Mouse (Mus musculus) c-Kit-positive CD71-positive TER-119-negative erythroid progenitor cells, embryonic 14.5 days (primary cell): ENCODE data around the gene Ptgis.

ENCODE experiments used
- DNase-seq: peaks from one replicate; pipeline ENCODE4 v3.0.0-alpha.2; 2013; ENCODE audit warnings: low read depth

The Ptgis gene

DNA sequence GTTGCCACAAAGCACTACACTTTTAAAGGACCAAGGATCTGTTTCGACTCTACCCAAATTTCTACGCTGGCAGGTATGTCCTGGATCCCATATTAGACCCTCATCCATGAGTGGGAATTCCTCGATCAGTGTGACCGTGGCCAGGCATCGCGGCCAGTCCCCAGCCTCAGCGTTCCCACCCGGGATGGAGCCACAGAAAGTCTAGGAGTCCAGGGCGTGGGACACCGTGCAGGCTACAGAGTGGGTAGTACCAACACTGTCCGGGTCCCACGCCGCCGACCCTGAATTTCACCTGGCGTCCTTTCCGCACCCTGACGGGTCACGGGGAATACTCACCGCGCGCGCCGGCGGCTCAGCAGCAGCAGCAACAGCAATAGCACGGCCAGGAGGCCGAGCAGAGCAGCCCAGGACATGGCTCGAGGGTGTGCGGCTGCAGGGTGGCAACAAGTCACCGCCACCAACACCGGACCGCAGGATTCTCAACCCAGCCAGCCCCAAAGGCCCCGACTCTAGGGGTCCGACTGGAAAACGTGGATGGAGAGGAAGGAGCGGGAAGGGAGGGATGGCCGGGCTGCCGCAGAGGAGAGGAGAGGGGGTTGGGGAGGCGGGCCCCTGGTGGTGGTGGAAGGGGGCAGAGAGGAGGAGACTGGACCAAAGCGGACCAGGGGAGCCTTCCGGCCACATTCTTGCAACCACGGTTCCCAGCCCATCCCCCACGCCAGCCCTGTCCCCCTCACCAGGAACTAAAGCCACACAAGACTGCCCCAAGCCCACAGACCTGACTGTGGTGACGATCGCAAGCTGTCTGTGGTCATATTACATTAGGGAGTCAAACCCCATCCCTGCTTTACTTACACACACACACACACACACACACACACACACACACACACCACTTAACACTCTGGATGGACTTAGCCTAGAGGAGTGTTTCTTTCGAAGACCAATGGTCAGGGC, at the start of gene Ptgis:
Gene Ptgis (minus strand): TSS at position 597 of the 957 bp plus-strand sequence.
- DNase-seq: no peak

GRCm38 (mm10) chr2:167281461-167281860, 41.1 kb upstream of the Ptgis start:
- DNase-seq: no peak

GRCm38 (mm10) chr2:167280986-167281310, 40.5 kb upstream of the Ptgis start:
- no peak for DNase-seq

DNA sequence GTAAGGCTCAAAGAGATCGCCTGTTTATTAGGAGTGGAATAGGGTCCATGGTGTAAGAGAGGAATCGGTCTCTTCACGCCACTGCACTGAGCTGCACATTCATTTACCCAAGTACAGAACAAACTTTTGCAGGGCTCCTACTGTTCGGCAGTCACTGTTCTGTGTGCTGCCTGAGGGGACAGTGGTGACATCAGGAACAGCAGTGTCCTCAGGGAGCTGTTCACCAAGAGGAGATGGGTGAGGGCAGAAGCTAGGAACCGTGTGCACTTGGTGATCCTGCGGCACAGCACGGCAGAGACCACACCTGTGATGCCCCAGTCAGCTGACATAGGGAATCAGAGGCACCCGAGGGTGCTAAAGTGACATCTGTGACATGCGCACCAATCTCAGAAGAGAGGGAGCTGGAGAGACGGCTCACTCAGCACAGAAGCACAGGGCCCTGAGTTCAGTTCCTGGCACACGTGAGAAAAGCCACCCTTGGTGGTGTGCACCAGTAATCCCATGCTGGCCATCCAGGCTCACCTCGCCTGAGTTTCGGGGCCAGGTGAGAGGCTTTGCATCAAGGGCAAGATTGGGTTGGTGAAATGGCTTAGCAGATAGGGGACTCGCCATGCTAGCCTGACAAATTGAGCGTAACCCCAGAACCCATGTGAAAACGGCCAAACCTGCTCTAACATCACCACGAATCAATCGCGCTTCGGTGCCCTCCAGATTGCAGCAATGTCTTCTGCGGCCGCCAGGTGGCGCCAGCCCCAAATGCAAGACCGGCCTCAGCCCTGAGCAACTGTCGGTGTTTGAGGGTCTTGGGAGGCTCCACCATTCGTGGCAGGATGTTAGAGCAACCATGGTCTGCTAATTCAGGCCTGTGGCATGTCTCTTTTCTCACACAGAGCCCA, 39.9 kb upstream of the Ptgis start:
- DNase-seq: no peak

DNA sequence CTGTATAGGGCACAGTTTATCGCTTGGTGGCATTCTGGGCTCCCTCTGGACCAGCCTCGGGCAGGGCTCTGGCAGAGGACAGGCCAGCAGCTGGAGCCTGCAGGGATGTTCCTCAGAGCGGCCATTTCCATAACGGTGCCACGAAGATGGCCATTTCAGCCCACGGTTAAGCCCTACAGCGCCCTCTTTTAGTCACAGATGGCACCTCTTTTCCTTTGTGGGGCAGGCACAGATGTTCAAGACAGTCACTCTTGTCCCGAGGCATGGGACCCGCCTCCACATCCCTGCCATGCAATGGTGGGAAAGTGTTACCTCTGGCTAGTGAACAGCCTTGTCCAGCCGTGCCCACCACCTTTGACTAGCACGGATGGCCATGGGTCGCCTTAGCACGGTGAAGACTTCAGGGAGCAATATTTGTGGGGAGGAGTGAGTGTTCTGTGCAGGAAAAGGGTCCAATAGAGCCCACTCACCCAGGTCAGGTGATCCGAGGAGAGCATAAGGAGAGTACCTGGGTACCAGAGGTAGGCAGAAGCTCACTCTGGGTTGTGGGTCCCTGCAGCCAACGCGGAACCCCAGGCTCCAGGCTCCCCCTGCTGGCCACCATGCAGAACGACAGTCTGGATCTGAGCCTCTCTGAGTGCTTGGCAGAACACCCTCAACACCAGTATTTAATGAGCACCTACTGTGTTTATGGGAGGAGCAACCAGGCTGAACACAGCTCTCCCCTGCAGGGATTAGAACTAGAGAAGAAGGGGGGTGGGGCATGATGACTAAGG, 38.5 kb upstream of the Ptgis start:
- no peak for DNase-seq

GRCm38 (mm10) chr2:167278011-167278410, 37.6 kb upstream of the Ptgis start:
- no peak for DNase-seq

DNA sequence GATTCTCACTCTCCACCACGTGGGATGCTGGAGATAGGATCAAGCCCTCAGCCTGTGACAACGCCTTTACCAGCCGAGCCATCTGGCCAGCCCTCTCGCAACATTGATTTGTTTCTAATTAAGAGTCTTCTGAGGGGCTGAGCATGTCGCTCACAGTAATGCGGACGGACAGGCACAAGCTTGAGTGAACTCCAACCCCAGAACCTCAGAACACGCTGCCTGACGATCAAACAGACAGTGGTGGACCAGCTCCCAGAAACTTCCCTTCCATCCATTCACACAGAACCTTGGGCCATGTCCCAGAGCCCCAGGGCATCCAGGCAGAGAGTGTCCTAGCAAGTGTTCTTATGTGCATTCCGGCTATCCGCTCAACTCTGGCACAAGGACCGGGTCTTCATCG, 36.6 kb upstream of the Ptgis start:
- DNase-seq: no peak

GRCm38 (mm10) chr2:167275856-167276255, 35.5 kb upstream of the Ptgis start:
- DNase-seq: no peak

DNA sequence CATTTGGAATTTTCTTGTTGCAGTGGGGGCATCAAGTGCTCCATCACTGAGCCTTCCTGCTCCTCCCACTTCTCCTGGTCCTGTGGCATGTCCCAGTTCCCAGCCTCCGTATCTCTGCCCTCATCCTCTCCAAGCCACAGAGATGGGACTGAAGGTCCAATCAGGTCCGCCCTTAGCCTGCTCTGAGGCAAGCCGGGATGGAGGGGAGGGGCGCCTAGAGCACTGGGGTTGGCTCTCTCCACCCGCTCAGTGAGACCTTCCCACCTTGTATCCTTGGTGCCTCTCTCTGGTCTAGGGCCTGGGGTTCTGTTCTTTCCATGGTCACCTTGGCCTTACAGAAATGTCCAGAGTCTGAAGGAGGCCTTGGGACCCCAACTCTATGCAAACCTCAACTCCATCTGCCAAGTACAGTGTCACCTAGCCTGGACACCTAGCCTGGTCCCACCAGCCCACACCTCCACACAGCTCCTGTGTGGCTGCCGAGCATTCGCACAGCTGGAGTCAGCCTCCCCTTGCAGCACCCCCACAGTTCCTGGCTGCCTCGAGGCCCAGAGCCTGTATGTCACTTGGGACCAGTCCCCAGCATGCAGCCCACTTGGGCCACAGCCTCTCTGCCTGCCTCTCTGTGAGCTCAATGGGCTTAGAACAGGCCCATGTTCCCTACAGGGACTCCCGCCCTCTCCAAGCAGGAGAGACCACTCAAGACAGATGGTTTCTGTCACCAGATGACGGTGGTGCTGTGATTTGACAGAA, 34.5 kb upstream of the Ptgis start:
- no peak for DNase-seq

- no peak for DNase-seq
These were observed 32.9 kb upstream of the Ptgis start for GRCm38 (mm10) chr2:167273206-167273740.

- no peak for DNase-seq
These were observed 32.3 kb upstream of the Ptgis start for GRCm38 (mm10) chr2:167272706-167273105.

GRCm38 (mm10) chr2:167271121-167271521, 30.7 kb upstream of the Ptgis start:
- DNase-seq: no peak

DNA sequence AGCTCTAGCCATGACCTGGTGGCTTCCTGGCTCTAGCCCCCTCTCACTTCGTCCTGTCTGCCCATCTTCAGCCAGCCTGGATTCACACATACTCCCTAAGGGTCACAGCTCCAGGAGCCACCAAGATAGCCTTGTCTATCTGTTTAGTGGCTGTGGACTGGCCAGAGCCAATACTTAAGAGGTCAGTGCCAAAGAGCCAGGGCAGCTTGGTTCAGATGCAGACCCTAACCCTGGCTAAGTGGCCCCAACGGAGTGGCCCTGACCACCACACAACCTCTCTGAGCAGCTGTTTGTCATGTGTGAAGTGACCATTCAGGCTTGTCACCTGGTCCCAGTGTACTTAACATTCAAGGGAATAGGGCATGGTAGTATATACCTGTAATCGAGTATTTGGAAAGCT, 30.1 kb upstream of the Ptgis start:
- no peak for DNase-seq

GRCm38 (mm10) chr2:167268721-167269120, 28.3 kb upstream of the Ptgis start:
- DNase-seq: no peak

DNA sequence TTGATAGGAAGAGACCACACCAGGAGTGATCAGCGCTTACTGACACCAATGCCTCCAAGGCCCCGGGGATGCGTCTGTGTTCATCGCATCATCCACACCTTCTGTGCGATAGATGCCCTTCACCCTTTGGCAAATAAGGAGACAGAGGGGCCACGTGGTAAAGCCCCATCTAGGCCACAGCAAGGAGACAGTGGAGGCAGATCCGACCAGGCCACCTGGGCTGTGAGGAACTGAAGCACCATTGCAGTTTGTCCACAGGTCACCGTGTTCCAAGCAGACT, 27.9 kb upstream of the Ptgis start:
- no peak for DNase-seq

GRCm38 (mm10) chr2:167267531-167268410, 27.4 kb upstream of the Ptgis start:
- DNase-seq: no peak

GRCm38 (mm10) chr2:167266231-167266630, 25.8 kb upstream of the Ptgis start:
- DNase-seq: no peak

- no peak for DNase-seq
These were observed 25.4 kb upstream of the Ptgis start for GRCm38 (mm10) chr2:167265806-167266205.

DNA sequence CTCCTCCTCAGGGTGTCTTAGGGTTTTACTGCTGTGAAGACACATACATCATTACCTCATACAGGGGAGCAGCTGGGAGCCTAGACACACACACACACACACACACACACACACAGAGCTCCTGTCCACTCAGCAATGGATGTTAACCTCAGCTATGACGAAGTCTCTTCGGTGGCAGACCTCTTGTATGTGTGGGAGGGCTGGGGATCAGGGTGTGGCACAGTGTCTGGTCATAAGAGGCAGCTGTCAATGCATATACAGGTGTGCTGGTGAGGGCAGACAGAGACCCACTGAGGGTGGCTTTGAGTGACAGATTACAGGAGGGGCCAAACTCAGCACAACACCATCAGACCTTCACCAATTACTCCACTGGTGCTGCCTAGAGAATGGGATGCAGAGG, 24.6 kb upstream of the Ptgis start:
- DNase-seq: no peak

DNA sequence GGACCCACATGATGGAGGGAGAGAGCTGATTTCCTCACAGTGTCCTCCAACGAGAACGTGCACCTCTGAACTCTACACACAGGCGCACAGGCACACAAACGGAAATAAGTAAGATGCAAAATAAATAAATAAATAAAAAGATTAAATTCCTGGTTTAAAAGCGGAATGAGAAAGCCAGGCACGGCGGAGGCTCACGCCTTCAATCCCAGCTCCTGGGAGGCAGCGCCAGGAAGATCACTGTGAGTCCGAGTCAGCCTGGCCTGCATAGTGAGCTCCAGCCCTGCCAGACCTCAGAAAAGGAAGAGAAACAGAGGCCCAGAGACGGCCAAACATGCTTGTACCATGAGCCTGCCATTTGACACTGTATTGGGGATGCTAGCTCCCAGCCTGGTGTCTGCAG, 23.5 kb upstream of the Ptgis start:
- no peak for DNase-seq
